Mouse (Mus musculus): ENCODE results near the gene Asb16. TPM values are rescaled to one million over a fixed set of nuclear protein-coding genes. Genes with fewer than 3 reads are reported as not detected.
A peak's percentile ranks its signal among the peaks of the same experiment; 100 is the strongest.

Asb16 gene
- polyA plus RNA-seq, 1 experiment: 0.37 TPM

DNA sequence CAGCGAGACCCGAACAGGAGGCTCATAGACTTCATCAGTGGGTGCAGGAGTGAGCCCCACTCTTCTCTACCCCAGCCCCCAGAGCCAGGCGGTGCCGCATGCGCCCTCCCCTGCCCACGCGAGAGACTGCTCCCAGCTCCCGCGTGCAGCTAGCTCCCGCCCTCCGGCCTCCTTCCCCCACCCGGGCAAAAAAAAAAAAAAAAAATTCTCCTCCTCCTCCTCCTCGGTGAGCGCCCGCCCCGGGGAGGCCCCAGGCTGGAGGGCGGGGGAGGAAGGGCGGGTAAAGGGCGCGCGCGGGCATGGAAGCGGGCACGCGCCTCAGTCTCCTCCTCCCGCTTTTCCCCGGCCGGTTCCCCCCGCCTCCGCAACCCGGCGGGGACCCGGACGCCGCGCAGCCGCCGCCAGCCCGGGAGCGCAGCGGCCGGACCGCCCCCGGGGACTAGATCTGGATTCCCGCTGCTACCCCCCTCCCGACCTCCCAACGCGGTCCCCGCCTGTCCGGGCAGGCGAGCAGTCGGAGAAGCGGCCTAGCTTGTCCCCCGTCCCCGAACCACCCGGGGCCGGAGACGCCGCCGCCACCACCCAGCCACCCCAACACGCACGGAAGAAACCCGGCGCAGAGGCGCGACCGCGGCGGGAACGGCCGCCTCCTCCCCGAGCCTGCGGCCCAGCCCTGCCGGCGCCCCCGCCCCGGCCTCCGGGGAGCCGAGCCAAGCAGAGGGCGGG is 48.2 kb downstream of the Asb16 start:
- peaks cover 8% of the 10 kb centered on the region for H3K4me1 ChIP-seq (ENCODE audit: control insufficient read depth, insufficient read depth, low read length)
- TF ChIP-seq CTCF (IDR thresholded peaks at IDR 0.05; ENCODE audit: borderline replicate concordance, insufficient read depth, low read length) (no peak), POLR2A (IDR thresholded peaks at IDR 0.05; ENCODE audit: low read depth, low read length) (peak; percentile 34)
- peak overlapping the region; percentile 92 for H3K27ac ChIP-seq (ENCODE audit: insufficient read depth, low read length)
- peak overlapping the region; percentile 77 for H3K4me3 ChIP-seq (ENCODE audit: insufficient read depth, low read length)

DNA sequence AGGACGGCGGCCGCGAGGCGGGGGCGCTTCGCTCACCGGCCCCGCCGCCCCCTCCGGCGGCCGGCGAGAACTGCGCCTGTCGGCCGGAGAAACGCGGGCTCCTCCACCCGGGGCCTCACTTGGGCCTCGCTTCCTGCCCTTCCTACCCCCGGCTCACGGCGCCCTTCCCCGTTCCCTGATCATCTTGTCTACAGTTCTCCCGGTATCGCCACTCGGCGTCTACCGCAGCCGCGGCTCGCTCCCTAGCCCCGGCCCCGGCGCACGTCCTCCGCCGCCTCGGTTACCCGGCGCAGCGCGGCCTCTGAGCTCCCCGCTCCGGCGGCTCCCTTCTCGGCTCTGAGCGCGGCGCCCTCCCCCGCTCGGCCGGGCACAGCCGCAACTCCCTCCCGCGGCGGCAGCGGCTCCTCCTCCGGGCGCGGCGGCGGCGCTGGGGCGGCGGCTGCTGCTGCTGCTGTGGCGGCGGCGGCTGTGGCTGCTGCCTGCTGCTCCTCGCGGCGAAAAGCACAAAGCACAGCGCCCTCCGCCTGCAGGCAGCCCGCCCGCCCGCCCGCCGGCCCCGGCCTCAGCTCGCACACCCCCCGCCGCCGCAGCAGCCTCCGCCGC is 48.9 kb downstream of the Asb16 start:
- Histone ChIP-seq H3K27ac (ENCODE audit: insufficient read depth, low read length) (peak overlapping the region; percentile 92), H3K4me1 (ENCODE audit: control insufficient read depth, insufficient read depth, low read length) (peaks cover 8% of the 10 kb centered on the region), H3K4me3 (ENCODE audit: insufficient read depth, low read length) (peak overlapping the region; percentile 72)
- TF ChIP-seq CTCF (IDR thresholded peaks at IDR 0.05; ENCODE audit: borderline replicate concordance, insufficient read depth, low read length) (no peak), POLR2A (IDR thresholded peaks at IDR 0.05; ENCODE audit: low read depth, low read length) (0 out of 2 replicates have a peak, but pooled peaks have one; percentile 11)

DNA sequence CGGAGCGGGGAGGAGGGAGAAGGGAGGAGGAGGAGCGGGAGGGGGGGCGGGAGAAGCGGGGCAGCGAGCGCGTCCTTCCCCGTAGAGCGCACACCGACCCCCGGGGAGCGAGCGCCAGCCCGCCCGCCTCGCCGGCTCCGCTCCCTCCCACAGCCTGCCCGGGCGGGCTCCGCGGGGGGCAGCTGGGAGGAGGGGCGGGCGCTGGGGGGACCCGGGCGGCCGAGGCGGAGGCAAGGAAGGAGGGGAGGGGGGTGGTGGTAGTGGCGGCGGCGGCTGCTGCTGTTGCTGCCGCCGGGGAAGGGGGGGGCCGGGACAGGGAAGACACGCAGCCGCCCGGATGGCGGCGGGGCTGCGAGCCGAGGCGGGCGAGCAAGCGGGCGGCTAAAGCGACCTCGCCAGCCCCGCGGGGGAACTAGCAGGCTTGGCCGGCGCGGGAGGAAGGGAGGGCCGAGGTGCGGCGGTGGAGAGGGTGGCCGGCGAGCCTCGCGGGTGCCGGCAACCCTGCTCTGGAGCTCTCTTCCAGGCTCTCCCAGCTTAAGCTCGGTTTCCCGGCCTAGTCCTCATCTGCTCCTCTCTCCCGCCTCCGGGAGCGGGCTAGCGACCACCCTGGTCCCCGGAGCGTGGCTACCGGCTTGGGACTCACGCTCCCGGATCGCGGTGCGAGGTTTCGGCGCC is 49.5 kb downstream of the Asb16 start:
- H3K4me3 ChIP-seq (ENCODE audit: insufficient read depth, low read length): peak overlapping the region; percentile 98
- H3K4me1 ChIP-seq (ENCODE audit: control insufficient read depth, insufficient read depth, low read length): peaks cover 8% of the 10 kb centered on the region
- H3K27ac ChIP-seq (ENCODE audit: insufficient read depth, low read length): peak overlapping the region; percentile 90
- TF ChIP-seq POLR2A (IDR thresholded peaks at IDR 0.05; ENCODE audit: low read depth, low read length) (no peak), CTCF (IDR thresholded peaks at IDR 0.05; ENCODE audit: borderline replicate concordance, insufficient read depth, low read length) (no peak)

- Histone ChIP-seq H3K27ac (ENCODE audit: insufficient read depth, low read length) (peak overlapping the region; percentile 90), H3K4me3 (ENCODE audit: insufficient read depth, low read length) (peak overlapping the region; percentile 98)
Measured at GRCm38 (mm10) chr11:102318576-102319409, 50.2 kb downstream of the Asb16 start.

GRCm38 (mm10) chr11:102319410-102319792 is 50.9 kb downstream of the Asb16 start, which contains the start of gene Ubtf:
Ubtf (minus strand) TSS chr11:102319742.
- H3K4me1 ChIP-seq (ENCODE audit: control insufficient read depth, insufficient read depth, low read length): peaks cover 8% of the 10 kb centered on the region
- TF ChIP-seq CTCF (IDR thresholded peaks at IDR 0.05; ENCODE audit: borderline replicate concordance, insufficient read depth, low read length): no peak
- peak; percentile 67; the same call in 1 of the 2 replicates for TF ChIP-seq POLR2A (IDR thresholded peaks at IDR 0.05; ENCODE audit: low read depth, low read length)
- peak within 1 kb of the TSS; percentile 90 for H3K27ac ChIP-seq (ENCODE audit: insufficient read depth, low read length)
- H3K4me3 ChIP-seq (ENCODE audit: insufficient read depth, low read length): peak within 1 kb of the TSS; percentile 98

More at GRCm38 (mm10) chr11:102318576-102319409, 50.2 kb downstream of the Asb16 start:
- TF ChIP-seq POLR2A (IDR thresholded peaks at IDR 0.05; ENCODE audit: low read depth, low read length) (peak; percentile 48), CTCF (IDR thresholded peaks at IDR 0.05; ENCODE audit: borderline replicate concordance, insufficient read depth, low read length) (no peak)
- peaks cover 8% of the 10 kb centered on the region for H3K4me1 ChIP-seq (ENCODE audit: control insufficient read depth, insufficient read depth, low read length)

DNA sequence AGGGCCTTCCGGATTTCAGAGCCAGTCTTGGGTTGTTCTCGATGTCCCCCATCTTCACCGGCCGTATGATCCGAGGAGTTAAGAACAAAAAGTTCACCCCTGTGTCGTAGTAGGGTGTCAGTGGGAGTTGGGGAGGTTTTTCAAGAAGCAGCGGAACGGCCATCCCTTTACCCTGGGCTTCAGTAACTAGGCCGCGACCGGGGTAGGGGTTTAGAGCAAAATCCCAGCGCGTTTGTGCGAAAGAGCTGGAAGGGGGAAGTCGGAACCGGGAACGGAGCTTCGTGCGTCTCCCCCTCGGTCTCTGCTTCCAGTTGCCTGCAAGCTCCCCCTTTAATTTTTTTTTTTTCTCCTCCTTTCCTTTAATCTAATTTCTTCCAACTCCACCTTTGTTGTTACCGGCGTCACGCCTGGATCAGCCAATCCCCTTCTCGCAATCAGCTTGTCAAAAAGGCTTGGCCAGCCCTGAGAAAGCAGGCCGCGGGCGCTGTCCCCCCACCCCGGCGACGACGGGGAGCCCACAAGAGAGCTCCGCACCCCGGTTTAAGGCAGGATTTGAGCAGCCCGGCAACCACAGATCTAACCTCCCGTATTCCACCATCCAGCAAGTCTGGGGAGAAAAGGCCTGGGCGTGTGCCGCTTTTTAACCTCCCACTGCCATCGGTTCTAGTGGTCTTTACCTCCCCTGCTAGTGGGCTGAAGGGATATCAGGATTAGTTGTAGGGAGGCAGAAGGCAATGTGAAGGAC is 51.6 kb downstream of the Asb16 start:
- Histone ChIP-seq H3K4me1 (ENCODE audit: control insufficient read depth, insufficient read depth, low read length) (peaks cover 8% of the 10 kb centered on the region), H3K27ac (ENCODE audit: insufficient read depth, low read length) (peak overlapping the region; percentile 83), H3K4me3 (ENCODE audit: insufficient read depth, low read length) (peak overlapping the region; percentile 98)
- TF ChIP-seq CTCF (IDR thresholded peaks at IDR 0.05; ENCODE audit: borderline replicate concordance, insufficient read depth, low read length) (no peak), POLR2A (IDR thresholded peaks at IDR 0.05; ENCODE audit: low read depth, low read length) (peak; percentile 93)

DNA sequence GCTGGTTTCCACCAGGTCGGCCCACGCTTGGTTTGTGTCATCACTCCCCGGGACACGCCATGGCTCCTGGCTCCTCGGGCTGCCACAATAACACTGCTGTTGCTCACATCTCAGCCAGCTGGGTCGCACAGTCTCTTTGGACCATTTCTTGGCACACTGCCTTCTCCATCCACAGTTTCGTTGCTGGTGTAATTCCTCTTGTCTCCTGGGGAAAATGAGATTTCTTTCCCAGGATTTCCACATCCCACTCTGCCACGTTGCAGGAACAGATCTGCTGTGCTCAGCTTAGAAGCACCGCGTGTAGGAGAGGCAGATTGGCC is 52.1 kb downstream of the Asb16 start:
- Histone ChIP-seq H3K27ac (ENCODE audit: insufficient read depth, low read length) (peak overlapping the region; percentile 83), H3K4me3 (ENCODE audit: insufficient read depth, low read length) (peak overlapping the region; percentile 18; the same call in 1 of the 2 replicates), H3K4me1 (ENCODE audit: control insufficient read depth, insufficient read depth, low read length) (peaks cover 3% of the 10 kb centered on the region; the same call in 1 of the 2 replicates)
- TF ChIP-seq CTCF (IDR thresholded peaks at IDR 0.05; ENCODE audit: borderline replicate concordance, insufficient read depth, low read length) (no peak), POLR2A (IDR thresholded peaks at IDR 0.05; ENCODE audit: low read depth, low read length) (peak; percentile 64)

- no peak for TF ChIP-seq CTCF (IDR thresholded peaks at IDR 0.05; ENCODE audit: borderline replicate concordance, insufficient read depth, low read length)
- no peak for TF ChIP-seq POLR2A (IDR thresholded peaks at IDR 0.05; ENCODE audit: low read depth, low read length)
- Histone ChIP-seq H3K4me1 (ENCODE audit: control insufficient read depth, insufficient read depth, low read length) (no peaks in the 10 kb centered on the region), H3K27ac (ENCODE audit: insufficient read depth, low read length) (no peak overlapping the region), H3K4me3 (ENCODE audit: insufficient read depth, low read length) (no peak overlapping the region)
Measured at GRCm38 (mm10) chr11:102321931-102322330, 53.4 kb downstream of the Asb16 start.
